Mouse (Mus musculus): Measurements from ENCODE around the gene Plcb4. TPM values are rescaled to one million over a fixed set of nuclear protein-coding genes. Genes with fewer than 3 reads are reported as not detected.
A peak's percentile ranks its signal among the peaks of the same experiment; 100 is the strongest.

Plcb4 gene
- polyA plus RNA-seq, 1 experiment from 2014 or later, result 13.8 TPM

- H3K27me3 ChIP-seq (replicated peaks; ENCODE audit: insufficient read depth, low read length), result no peaks in the 10 kb centered on the region
- no peak overlapping the region for H3K9ac ChIP-seq (replicated peaks; ENCODE audit: low read depth)
- no peaks in the 10 kb centered on the region for H3K36me3 ChIP-seq (ENCODE audit: insufficient read depth, low read length)
- H3K4me1 ChIP-seq (ENCODE audit: insufficient read depth, low read depth, low read length), result no peaks in the 10 kb centered on the region; the same call in 1 of the 2 replicates
- WGBS, result 41% methylated on average over 5 of the region's 5 CpGs
- no peaks in the 10 kb centered on the region for H3K9me3 ChIP-seq (ENCODE audit: low read length)
- DNase-seq (ENCODE audit: low spot score) (no peak), ATAC-seq (no peak)
- no peak overlapping the region for H3K4me2 ChIP-seq (replicated peaks; ENCODE audit: low read depth, low read length)
- H3K27ac ChIP-seq (ENCODE audit: low read length), result no peak overlapping the region
- no peak for TF ChIP-seq EP300 (IDR thresholded peaks at IDR 0.05)
- no peak for TF ChIP-seq CTCF (IDR thresholded peaks at IDR 0.05)
- H3K4me3 ChIP-seq (ENCODE audit: low read depth, low read length), result no peak overlapping the region
Observed at GRCm38 (mm10) chr2:135862489-135863390, 203.9 kb downstream of the Plcb4 start.

GRCm38 (mm10) chr2:135863391-135864076 is 204.7 kb downstream of the Plcb4 start:
- H3K4me3 ChIP-seq (ENCODE audit: low read depth, low read length), result no peak overlapping the region
- WGBS, result 68% methylated on average over 4 of the region's 4 CpGs

GRCm38 (mm10) chr2:135866421-135866820 is 207.6 kb downstream of the Plcb4 start:
- Histone ChIP-seq H3K36me3 (ENCODE audit: insufficient read depth, low read length) (no peaks in the 10 kb centered on the region), H3K27ac (ENCODE audit: low read length) (peak overlapping the region; percentile 66; the same call in 1 of the 2 replicates), H3K4me2 (replicated peaks; ENCODE audit: low read depth, low read length) (no peak overlapping the region), H3K4me1 (ENCODE audit: insufficient read depth, low read depth, low read length) (no peaks in the 10 kb centered on the region; the same call in 1 of the 2 replicates), H3K9ac (replicated peaks; ENCODE audit: low read depth) (no peak overlapping the region), H3K9me3 (ENCODE audit: low read length) (no peaks in the 10 kb centered on the region), H3K27me3 (replicated peaks; ENCODE audit: insufficient read depth, low read length) (no peaks in the 10 kb centered on the region), H3K4me3 (ENCODE audit: low read depth, low read length) (no peak overlapping the region)
- TF ChIP-seq CTCF (IDR thresholded peaks at IDR 0.05), result no peak
- TF ChIP-seq EP300 (IDR thresholded peaks at IDR 0.05), result no peak
- peak; percentile 20 for ATAC-seq
- peak; percentile 38 for DNase-seq (ENCODE audit: low spot score)
- 48% methylated on average over 9 of the region's 9 CpGs for WGBS

More at GRCm38 (mm10) chr2:135863391-135864076, 204.7 kb downstream of the Plcb4 start:
- no peaks in the 10 kb centered on the region for H3K9me3 ChIP-seq (ENCODE audit: low read length)
- no peaks in the 10 kb centered on the region for H3K27me3 ChIP-seq (replicated peaks; ENCODE audit: insufficient read depth, low read length)
- no peak overlapping the region for H3K27ac ChIP-seq (ENCODE audit: low read length)
- DNase-seq (ENCODE audit: low spot score) (no peak), ATAC-seq (no peak)
- TF ChIP-seq CTCF (IDR thresholded peaks at IDR 0.05), result no peak
- no peak for TF ChIP-seq EP300 (IDR thresholded peaks at IDR 0.05)
- no peaks in the 10 kb centered on the region; the same call in 1 of the 2 replicates for H3K4me1 ChIP-seq (ENCODE audit: insufficient read depth, low read depth, low read length)
- no peaks in the 10 kb centered on the region for H3K36me3 ChIP-seq (ENCODE audit: insufficient read depth, low read length)
- H3K4me2 ChIP-seq (replicated peaks; ENCODE audit: low read depth, low read length), result no peak overlapping the region
- no peak overlapping the region for H3K9ac ChIP-seq (replicated peaks; ENCODE audit: low read depth)

GRCm38 (mm10) chr2:135866838-135867237 is 208.0 kb downstream of the Plcb4 start:
- DNase-seq (ENCODE audit: low spot score) (peak; percentile 75), ATAC-seq (peak; percentile 83)
- H3K27ac ChIP-seq (ENCODE audit: low read length), result 0 out of 2 replicates have a peak overlapping the region, but pooled peaks have one; percentile 66
- H3K9ac ChIP-seq (replicated peaks; ENCODE audit: low read depth), result no peak overlapping the region
- no peak for TF ChIP-seq CTCF (IDR thresholded peaks at IDR 0.05)
- peak; percentile 70 for TF ChIP-seq EP300 (IDR thresholded peaks at IDR 0.05)
- H3K27me3 ChIP-seq (replicated peaks; ENCODE audit: insufficient read depth, low read length), result no peaks in the 10 kb centered on the region
- no peak overlapping the region for H3K4me2 ChIP-seq (replicated peaks; ENCODE audit: low read depth, low read length)
- no peaks in the 10 kb centered on the region for H3K9me3 ChIP-seq (ENCODE audit: low read length)
- WGBS, result 25% methylated on average over 4 of the region's 4 CpGs
- H3K36me3 ChIP-seq (ENCODE audit: insufficient read depth, low read length), result no peaks in the 10 kb centered on the region
- H3K4me1 ChIP-seq (ENCODE audit: insufficient read depth, low read depth, low read length), result no peaks in the 10 kb centered on the region; the same call in 1 of the 2 replicates
- no peak overlapping the region for H3K4me3 ChIP-seq (ENCODE audit: low read depth, low read length)

GRCm38 (mm10) chr2:135869637-135870036 is 210.8 kb downstream of the Plcb4 start:
- 0 out of 2 replicates have a peak, but pooled peaks have one; percentile 18 for ATAC-seq
- Histone ChIP-seq H3K4me1 (ENCODE audit: insufficient read depth, low read depth, low read length) (no peaks in the 10 kb centered on the region), H3K9ac (replicated peaks; ENCODE audit: low read depth) (no peak overlapping the region), H3K27me3 (replicated peaks; ENCODE audit: insufficient read depth, low read length) (no peaks in the 10 kb centered on the region), H3K4me2 (replicated peaks; ENCODE audit: low read depth, low read length) (no peak overlapping the region), H3K9me3 (ENCODE audit: low read length) (no peaks in the 10 kb centered on the region), H3K4me3 (ENCODE audit: low read depth, low read length) (no peak overlapping the region), H3K27ac (ENCODE audit: low read length) (no peak overlapping the region), H3K36me3 (ENCODE audit: insufficient read depth, low read length) (no peaks in the 10 kb centered on the region)
- DNase-seq (ENCODE audit: low spot score), result peak; percentile 41
- TF ChIP-seq CTCF (IDR thresholded peaks at IDR 0.05), result no peak
- TF ChIP-seq EP300 (IDR thresholded peaks at IDR 0.05), result no peak
- WGBS, result 78% methylated on average over 7 of the region's 7 CpGs

GRCm38 (mm10) chr2:135873146-135873545 is 214.3 kb downstream of the Plcb4 start:
- Histone ChIP-seq H3K4me2 (replicated peaks; ENCODE audit: low read depth, low read length) (no peak overlapping the region), H3K27ac (ENCODE audit: low read length) (no peak overlapping the region), H3K36me3 (ENCODE audit: insufficient read depth, low read length) (no peaks in the 10 kb centered on the region), H3K4me3 (ENCODE audit: low read depth, low read length) (no peak overlapping the region), H3K9ac (replicated peaks; ENCODE audit: low read depth) (no peak overlapping the region), H3K9me3 (ENCODE audit: low read length) (no peaks in the 10 kb centered on the region), H3K27me3 (replicated peaks; ENCODE audit: insufficient read depth, low read length) (no peaks in the 10 kb centered on the region), H3K4me1 (ENCODE audit: insufficient read depth, low read depth, low read length) (no peaks in the 10 kb centered on the region)
- 86% methylated on average over 9 of the region's 9 CpGs for WGBS
- no peak for TF ChIP-seq EP300 (IDR thresholded peaks at IDR 0.05)
- no peak for TF ChIP-seq CTCF (IDR thresholded peaks at IDR 0.05)
- ATAC-seq (no peak), DNase-seq (ENCODE audit: low spot score) (no peak)

All from lung, postnatal 0 days (tissue).